Mouse (Mus musculus) CH12.LX (cell line): Measurements from ENCODE around the gene RPS10-NUDT3.

Experiments
- CHD2 ChIP-seq: IDR thresholded peaks from 2 replicates; pipeline ENCODE4 v1.6.1; 2011; ENCODE audit warnings: low read length, improper control_type of control experiment
- CTCF ChIP-seq, 2 experiments: IDR thresholded peaks in 1 of 2; conservative IDR thresholded peaks in 1 of 2; 2 replicates each; pipeline ENCODE4 v1.5.1; 2011 to 2012; ENCODE audit warnings: low read depth in 2 of 2, low read length in 2 of 2, improper control_type of control experiment in 1 of 2, inconsistent platforms in 1 of 2, mild to moderate bottlenecking in 1 of 2, moderate library complexity in 1 of 2
- E2F4 ChIP-seq: IDR thresholded peaks from 2 replicates; pipeline ENCODE4 v1.6.1; 2011; ENCODE audit warnings: low read depth, low read length, improper control_type of control experiment; ENCODE audit not compliant: insufficient replicate concordance
- EP300 ChIP-seq: IDR thresholded peaks from 2 replicates; pipeline ENCODE4 v1.6.1; 2011; ENCODE audit warnings: low read length, improper control_type of control experiment
- MAZ ChIP-seq: IDR thresholded peaks from 2 replicates; pipeline ENCODE4 v1.6.1; 2012; ENCODE audit warnings: low read depth, mild to moderate bottlenecking, inconsistent platforms, low read length, improper control_type of control experiment, moderate library complexity
- POLR2A ChIP-seq: IDR thresholded peaks from 2 replicates; pipeline ENCODE4 v1.6.1; 2011; ENCODE audit warnings: low read depth, mild to moderate bottlenecking, improper control_type of control experiment, low read length
- USF1 ChIP-seq: IDR thresholded peaks from 2 replicates; pipeline ENCODE4 v1.6.1; 2014; ENCODE audit warnings: low read depth, mild to moderate bottlenecking, inconsistent platforms, low read length, improper control_type of control experiment
- ZNF384 ChIP-seq: IDR thresholded peaks from 2 replicates; pipeline ENCODE4 v1.6.1; 2012; ENCODE audit warnings: low read depth, low read length, improper control_type of control experiment, inconsistent platforms

GRCm38 (mm10) chr17:27653253-27653959 lies 18.4 kb upstream of the RPS10-NUDT3 start:
- TF ChIP-seq EP300 (no peak), ZNF384 (no peak), CTCF (conservative IDR thresholded peaks at IDR 0.05 in 1 of 2, IDR thresholded peaks at IDR 0.05 in 1 of 2; ENCODE audit: low read depth in 2 of 2, low read length in 2 of 2) (no peak), USF1 (no peak), CHD2 (no peak), MAZ (no peak), POLR2A (no peak), E2F4 (no peak)
